Mouse (Mus musculus) embryo, embryonic 10 days (tissue): ENCODE results near the gene Padi1.

Experiments used
- DNase-seq: peaks from one replicate; pipeline ENCODE4 v3.0.0-alpha.2; 2015; ENCODE audit warnings: low spot score

The Padi1 gene

GRCm38 (mm10) chr4:140845666-140846065 lies at the start of gene Padi1:
Gene Padi1, minus strand, starts transcription at chr4:140845778.
- no peak for DNase-seq

DNA sequence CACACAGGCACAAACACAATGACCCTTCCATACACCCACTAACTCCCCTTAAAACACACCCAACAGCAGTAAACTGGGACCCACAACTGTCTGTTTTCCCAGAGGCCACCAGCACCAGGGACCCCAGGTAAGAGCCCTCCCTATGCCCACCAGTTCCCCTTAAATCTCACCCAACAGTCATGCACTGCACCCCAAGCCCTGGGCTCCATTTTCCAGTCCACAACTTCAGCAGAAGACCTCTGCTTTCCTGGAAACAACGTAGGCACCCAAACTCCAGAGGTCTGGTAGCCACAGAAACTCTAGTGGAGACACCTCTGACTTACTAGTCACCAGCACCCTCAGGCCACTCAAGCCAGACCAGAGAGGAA lies 46.6 kb upstream of the Padi1 start:
- no peak for DNase-seq

GRCm38 (mm10) chr4:140891525-140892162 lies 46.1 kb upstream of the Padi1 start:
- no peak for DNase-seq

DNA sequence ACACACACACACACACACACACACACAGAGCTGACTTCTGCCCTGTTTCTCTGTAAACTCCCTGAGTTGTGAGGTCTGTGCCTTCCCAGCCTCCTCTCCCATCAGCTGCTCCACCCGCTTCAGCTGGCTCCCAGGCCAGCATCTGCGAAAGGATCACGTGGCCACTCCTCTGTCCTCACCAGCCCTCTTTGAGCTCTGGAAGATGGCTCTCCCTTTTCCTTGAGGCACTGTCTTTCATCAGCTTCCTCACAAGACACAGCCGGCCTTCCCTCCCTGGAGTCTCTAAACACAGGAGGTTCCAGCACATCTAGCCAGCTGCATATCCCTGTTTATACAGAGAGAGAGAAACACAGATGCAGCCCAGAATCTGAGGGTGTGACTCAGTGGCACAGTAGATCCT lies 38.3 kb upstream of the Padi1 start:
- no peak for DNase-seq

GRCm38 (mm10) chr4:140882981-140883380 lies 37.4 kb upstream of the Padi1 start:
- no peak for DNase-seq

DNA sequence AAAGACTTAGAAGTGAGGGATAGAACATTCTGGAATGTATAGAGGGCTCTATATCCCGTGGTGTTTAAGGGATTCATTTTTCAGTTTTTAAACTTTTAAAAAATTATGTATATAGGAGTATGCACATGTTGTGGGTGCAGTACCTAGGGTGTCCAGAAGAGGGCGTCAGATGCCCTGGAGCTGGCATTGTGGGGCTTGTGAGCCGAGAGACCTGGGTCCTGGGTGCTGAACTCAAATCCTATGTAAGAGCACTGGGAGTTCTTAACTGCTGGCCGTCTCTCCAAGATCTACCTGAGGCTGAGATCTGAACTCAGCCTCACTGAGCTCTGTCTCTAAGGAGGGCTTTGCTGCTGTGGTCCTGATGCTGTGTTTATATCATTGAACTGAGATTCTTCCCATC lies 36.8 kb upstream of the Padi1 start:
- DNase-seq = no peak

GRCm38 (mm10) chr4:140881771-140882170 lies 36.2 kb upstream of the Padi1 start:
- DNase-seq = no peak

DNA sequence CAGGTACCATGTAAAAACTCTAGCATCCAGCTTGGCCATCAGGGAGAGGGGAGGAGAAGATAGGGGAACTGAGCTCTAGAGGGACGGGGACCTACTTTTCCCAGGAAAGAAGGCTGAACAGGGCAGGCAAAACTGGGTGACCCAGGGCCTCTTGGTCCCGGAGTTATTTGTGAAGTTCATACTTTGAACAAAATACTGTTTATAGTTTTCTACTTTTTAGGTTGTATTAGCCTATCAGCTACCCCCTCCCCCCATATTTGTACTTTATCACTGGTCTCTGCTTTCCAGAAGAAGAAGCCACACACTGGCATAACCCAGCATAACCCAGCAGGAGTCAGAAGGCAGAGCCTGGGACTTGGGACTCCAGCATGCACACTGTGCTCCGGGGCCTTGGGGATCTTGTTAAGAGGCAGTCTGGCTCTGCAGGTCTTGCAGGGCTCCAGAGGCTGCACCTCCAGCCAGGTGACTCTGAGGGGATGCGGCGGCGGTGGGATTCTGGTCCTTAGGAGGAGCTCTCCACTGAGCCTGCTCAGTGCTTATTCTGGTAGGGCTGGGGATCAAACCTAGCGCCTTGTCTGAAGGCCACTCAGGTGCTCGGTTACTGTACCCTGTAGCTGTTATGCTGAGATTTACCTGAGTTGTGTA lies 35.6 kb upstream of the Padi1 start:
- DNase-seq = no peak

DNA sequence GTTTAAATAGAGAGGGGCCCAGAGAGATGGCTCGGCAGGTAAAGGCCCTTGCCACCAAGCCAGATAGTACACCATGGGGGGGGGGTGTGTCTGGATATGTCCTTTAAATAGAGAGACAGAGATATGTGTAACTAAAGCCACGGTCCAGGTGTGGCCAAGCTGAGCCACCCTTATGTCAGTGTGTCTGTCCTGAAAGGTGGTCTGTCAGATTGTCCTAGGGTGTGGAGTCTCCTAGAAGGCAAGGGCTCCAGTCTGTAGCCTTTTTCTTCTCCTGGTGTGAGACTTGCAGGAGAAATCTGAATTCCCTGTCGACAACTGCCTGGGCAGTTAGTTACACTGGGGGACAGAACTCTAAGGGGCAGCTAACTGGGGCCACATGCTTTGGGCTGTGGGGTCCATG lies 34.6 kb upstream of the Padi1 start:
- no peak for DNase-seq

DNA sequence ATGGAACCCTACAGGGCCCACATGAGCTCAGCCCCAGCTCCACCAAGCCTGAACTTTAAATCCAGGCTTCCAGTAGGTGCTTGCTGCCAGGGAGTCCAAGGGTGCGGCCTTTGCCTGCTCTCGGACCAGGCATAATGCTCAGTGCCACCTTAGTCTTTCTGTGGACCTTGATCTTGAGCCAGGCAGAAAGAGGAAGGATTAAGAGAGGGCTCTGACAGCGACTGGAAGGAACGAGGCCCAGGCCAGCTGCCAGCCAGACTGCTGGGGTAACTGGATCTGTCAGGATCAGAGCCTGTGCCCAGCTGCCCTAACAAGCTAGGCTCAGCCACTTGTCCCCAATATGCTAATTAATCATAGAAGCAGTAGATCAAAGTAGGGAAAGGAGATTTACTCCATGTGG lies 34.2 kb upstream of the Padi1 start:
- no peak for DNase-seq

GRCm38 (mm10) chr4:140879116-140879515 lies 33.5 kb upstream of the Padi1 start:
- DNase-seq = no peak

DNA sequence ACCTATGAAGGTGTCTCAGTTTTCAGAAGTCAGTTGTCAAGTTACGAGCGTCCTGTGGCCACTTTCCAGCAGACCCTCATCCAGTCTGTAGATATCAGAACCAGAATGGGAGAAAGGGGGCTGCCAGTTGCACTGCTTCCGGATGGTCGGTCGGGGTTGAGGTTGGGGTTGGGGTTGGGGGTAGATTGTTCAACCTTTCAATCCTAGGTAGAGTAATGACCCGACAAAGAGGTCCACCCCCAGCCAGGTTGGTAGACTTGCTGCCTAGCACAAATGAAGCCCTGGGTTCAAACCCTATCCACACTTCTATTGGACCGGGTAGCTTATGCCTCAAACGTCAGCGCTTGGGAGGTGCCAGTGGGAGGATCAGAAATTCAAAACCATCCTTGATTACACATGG lies 33.1 kb upstream of the Padi1 start:
- DNase-seq = no peak

GRCm38 (mm10) chr4:140877441-140877840 lies 31.9 kb upstream of the Padi1 start:
- no peak for DNase-seq

DNA sequence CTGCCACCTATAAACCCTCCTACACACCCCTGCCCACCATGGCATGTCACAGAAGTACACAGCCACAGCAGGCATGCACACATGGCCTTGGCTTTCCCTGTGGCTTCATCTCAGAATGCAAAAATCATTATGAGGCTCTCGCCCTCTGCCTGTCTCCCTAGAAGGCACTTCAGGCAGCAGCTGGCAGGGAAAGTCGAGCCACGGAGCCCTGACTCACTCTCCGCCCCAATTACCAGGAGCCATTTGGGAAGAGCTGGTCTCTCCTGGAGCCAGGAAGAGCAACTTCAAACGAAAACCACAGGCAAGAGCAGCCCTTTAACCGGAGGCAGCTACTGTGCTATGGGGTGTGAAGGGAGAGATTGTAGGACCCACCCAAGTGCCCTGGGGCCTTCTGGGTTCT lies 31.1 kb upstream of the Padi1 start:
- no peak for DNase-seq

DNA sequence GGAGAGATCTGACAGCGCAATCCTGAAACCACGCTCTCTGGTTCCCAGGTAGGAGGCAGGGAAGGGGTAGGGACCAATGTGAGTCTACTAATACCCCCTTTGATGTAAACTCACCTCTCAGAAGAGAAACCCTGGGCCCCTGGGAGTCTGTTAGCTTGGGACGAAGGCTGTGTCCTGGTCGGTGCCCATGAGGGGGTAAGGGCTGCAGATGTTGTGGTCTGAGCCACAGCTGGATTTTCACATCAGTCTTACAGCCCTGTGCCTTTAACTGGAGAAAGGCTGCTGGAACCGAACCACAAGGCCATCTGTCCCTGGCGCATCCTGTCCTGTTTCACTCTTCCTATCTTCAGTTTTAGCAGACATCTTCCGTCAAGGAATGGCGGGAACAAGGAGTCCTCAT lies 30.6 kb upstream of the Padi1 start:
- no peak for DNase-seq

DNA sequence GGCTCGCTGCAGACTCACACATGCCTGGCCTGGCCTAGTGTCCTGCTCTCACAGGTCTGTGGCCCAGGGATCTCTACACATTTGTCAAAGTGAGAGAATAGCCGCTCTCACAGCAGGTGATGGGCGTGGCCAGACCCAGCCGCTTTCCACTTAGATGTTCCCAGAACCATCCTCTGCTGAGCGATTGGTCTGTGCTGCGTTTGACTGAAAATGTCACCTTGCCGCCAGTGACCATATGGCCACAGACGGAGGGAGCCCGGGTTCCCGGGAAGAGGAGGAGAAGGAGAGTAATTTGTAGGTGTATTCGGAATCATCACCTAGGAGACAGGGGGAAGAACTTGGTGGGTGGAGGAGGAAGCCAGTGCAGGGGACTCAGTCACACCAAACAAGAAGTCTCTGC lies 27.4 kb upstream of the Padi1 start:
- DNase-seq = no peak

DNA sequence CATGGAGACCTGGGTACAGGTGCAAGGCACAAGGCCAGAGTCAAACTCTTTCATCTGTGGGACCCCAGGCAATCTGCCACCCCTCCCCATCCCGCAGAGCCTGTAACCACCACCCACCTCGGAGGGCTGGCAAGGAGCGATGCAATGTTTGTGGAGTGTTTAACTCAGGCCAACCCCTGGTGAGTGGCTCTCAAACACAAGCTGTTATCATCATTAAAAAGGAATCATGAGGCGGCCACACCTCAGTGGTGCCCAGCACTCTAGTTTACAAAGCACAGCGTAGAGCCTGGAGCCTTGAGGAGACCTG lies 27.1 kb upstream of the Padi1 start:
- DNase-seq = no peak

DNA sequence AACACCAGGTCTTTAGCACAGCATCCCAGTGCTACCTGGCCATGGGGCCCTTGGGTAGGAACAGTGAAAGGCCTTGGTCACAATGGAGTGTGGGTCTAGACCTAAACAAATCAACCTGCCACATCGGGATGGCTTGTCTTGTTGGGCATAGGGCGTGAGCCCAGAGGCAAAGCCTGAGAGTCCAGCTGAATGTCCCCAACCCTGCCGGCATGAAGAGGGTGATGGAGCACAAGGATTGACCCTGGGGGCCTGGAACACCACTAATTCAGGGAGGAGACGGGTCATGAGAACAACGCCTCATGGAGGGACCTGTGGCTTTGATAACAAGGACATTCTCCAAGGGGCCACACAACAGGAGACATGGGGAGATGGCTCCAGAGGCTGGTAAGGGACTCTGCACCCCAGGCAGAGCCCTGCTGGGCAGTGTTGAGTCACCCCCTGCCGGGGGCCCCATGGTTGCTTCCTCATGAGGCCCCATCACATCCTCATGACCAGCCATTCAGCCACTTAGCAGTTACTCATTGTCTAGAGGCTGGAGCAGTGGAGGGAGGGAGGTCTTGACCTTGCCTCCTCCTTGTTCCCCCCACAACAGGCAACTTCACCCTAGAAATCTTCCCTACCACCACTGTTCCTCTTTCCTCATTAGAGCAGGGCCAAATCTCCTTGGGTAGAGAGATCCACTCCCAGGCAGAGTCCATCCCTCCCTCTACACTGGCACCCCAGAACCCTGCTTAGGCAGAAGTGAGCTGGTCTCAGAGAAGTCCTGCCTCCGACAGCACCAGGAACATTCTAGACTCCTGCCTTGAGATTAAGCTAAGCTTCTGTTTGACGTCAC lies 26.5 kb upstream of the Padi1 start:
- no peak for DNase-seq

DNA sequence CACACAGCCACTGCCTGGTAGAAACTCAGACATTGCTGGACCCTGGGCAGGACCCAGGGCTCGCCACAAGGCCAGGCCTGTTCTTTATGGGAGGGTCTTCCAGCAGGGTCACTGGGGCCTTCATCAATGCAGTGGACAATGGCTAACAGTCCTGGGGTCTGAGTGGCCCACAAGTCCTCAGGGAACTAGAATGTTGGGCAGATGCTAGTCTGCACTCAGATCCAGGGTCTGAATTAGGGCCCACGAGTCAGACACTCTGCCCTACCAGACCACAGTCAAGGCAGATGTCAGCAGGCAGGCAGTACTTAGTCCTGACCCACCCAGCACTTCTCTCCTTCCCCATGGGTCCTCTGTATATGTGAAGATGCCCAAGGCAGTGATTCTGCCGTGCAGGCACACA lies 25.8 kb upstream of the Padi1 start:
- no peak for DNase-seq

- no peak for DNase-seq
Measured at GRCm38 (mm10) chr4:140870876-140871275, 25.3 kb upstream of the Padi1 start.

DNA sequence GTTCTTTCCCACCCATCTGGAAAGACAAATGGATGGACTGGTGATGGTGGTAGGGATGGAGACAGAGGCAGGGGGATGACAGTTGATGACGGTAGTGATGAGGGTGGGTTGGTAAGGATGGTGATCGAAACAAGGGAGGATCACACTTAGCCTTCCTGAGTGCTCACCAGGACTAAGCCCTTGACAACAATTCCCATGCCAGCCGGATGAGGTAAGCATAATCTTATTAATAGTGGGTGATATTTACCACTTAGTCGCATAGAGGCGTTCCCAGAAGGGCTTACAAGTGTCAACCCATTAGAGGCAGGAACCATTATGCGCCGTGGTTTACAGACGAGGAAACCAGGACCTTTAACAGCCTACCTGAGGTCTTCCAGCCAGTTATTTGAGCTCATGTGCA lies 24.4 kb upstream of the Padi1 start:
- DNase-seq = no peak

GRCm38 (mm10) chr4:140868484-140869190 lies 23.1 kb upstream of the Padi1 start:
- peak; percentile 55 for DNase-seq
